Mouse (Mus musculus) c-Kit-positive CD71-negative TER-119-negative erythroid progenitor cells, embryonic 14.5 days (primary cell): ENCODE results near the gene Hspb8.

Experiments used
- DNase-seq: peaks from one replicate; pipeline ENCODE4 v3.0.0-alpha.2; 2013; ENCODE audit warnings: low read depth

Gene Hspb8

DNA sequence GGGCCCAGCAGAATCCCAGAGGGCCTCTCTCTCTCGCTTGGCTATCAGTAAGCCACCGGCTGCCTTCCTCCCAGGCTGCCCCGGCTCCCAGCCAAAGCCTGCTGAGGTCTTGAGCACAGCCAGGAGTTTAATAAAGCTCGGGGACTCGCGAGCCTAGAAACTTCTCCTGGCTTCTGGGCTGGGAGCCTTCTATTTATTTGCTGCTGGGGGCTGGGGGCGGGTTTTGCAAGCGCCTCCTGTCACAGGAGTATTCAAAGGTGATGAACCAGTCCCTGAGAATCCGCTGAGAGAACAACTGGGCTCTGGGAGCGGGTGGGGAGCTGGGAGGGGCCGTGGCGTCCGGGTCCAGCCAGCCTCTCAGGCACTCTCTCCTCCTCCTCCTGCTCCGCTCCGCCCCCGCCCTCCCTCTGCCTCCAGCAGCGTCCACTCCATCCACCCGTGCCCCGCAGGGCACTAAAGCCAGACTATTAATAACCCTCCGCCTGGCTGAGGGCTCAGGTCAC is at the start of gene Hspb8:
Gene Hspb8, minus strand, starts transcription at position 166 of the 503 bp plus-strand sequence.
- no peak for DNase-seq

DNA sequence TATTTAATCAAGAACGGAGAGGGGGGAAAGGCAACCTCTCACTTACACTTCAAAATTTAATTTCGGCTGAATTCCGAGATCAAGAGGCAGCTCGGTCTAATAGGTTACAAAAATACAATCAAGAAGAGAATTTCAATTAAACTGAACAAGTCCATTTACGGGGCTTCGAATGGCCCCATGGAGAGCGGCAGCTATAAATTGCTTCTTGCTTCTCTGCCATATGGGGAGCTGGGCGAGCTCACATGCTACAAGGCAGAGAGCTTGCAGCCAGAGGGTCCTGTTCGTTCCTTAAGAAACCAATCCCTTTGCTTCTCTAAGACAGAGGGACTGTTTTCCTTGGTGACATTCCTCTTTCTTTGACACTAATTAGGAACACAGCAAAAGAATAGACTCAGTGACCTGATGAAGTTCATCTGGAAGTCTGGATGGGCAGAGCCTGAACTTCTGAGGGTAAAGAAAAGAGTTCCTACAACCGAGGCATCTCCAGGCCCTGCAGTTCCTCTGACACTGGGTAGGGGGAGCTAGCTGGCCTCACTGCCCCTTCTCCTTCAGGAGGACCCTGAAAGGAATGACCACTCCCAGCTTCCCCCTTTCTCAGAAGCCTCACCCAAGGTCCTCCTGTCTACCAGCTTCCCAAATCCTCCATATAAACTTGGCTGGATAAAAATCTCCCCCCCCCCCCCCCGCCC is 38.8 kb upstream of the Hspb8 start:
- no peak for DNase-seq

- no peak for DNase-seq
Measured at GRCm38 (mm10) chr5:116459970-116460369, 37.3 kb upstream of the Hspb8 start.

- no peak for DNase-seq
Measured at GRCm38 (mm10) chr5:116457791-116458190, 35.1 kb upstream of the Hspb8 start.

GRCm38 (mm10) chr5:116456796-116457515 is 34.3 kb upstream of the Hspb8 start:
- no peak for DNase-seq

GRCm38 (mm10) chr5:116453401-116453851 is 30.8 kb upstream of the Hspb8 start:
- DNase-seq, result no peak

- no peak for DNase-seq
Measured at GRCm38 (mm10) chr5:116450901-116451300, 28.2 kb upstream of the Hspb8 start.

DNA sequence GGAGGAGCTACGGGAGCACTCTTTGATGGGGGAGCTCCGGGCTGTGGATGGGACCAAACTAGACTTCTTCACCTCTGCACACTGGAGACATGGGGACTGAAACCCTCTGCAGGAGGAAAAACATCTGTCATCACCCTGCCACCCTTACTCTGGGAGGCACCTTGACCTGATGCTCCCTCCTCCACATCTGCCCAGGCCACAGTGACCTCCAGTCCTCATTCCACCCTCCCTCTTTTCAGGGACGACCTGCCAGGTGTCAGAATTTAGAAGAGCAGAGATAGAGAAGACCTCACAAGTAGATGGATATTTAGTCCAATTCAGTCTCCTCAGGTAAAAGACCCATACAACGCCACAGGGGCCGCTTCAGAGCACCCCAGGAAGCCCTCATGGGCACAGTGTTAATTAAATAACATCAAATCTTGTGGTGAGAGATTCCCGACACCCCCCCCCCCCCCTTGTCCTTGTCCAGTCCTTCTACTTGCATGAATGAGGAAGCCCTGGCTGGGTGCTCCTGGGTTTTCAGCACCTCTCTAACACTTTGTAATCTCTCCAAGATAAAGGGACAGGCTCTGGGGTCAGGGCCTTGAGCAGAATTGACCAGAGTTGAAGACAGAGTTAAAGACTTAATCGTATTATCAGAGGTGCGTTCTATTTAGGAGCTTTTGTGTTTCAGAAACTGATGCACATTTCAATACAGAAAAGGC is 27.0 kb upstream of the Hspb8 start:
- DNase-seq, result no peak

- no peak for DNase-seq
Measured at GRCm38 (mm10) chr5:116448409-116449191, 25.9 kb upstream of the Hspb8 start.

- DNase-seq, result no peak
Measured at GRCm38 (mm10) chr5:116447821-116448350, 25.2 kb upstream of the Hspb8 start.

DNA sequence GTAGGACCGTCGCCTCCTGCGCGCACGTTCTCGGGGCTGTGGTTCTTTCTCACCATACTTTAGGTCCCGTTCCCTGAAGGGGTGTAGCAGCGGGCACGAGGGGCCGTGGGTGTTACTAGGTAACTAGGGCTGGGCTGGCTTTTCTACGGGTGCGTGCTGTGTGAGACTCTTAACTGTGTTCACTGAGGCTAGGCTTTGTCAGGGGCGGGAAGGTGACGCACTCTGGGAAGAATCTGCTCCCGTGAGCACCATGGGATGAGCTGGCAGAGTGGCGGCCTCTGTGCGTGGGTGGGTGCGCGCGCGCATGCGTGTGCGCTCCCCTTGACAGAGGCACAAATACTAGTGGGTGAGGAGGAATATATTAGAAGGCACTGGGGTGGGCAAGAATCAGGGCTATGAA is 23.9 kb upstream of the Hspb8 start:
- no peak for DNase-seq

DNA sequence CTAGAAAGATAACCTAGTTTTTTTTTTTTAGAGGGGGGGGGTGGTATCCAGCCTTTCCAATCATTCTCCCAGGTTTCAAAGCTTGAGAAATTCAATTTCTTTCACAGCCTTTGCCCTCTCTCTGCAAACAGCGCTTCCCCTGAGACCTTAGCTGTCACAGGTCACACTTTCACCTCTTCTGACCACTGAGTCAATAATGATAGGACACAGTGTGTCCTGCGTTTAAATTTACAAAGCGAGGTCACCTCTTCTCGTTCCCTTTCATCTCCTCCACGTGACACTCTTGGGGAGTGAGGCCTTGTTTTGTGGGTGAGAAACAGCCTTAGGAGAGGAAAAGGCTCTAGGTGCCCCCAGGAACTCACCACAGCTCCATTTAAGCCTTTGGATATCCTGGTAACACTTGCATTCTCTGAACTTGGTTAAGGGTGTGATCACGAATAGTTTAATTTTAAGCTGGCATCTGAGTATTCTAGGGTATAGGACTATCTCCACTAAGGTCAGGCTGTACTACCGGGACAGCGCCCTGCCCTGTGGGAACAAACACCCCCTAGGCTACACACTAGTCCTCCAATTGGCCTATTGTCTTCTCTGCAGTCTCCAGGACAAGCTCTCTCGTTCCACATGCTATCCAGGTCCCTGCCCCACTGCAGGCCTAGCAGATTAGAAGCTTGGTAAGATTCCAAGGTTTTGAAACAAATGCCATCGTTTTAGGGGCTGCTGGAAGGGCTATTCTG is 23.1 kb upstream of the Hspb8 start:
- DNase-seq, result no peak

GRCm38 (mm10) chr5:116444517-116444916 is 21.9 kb upstream of the Hspb8 start:
- no peak for DNase-seq

DNA sequence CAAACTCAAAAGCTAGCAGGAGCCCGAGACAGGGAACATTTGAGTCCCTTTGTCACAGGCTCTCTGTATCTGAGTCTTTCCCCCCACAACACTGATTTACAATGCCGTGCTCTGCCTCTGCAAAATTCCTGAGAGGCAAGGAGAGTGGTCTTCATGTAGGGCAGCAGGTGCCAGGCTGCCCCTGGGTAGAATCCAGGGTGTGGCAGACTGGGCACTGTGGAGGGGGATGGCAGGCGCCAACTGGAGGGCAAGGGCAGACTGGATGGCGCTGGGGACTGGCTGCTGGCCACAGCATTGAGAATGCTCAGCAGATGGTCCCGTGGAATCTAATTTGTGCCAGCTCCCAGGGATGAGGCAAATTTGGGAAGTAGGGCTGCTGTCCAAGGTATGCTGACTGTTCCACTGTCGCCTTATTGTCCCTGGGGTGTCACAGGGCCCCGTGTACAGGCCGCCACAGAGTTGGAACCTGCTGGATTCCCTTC is 20.8 kb upstream of the Hspb8 start:
- no peak for DNase-seq

- DNase-seq, result no peak
Measured at GRCm38 (mm10) chr5:116442697-116443458, 20.2 kb upstream of the Hspb8 start.

DNA sequence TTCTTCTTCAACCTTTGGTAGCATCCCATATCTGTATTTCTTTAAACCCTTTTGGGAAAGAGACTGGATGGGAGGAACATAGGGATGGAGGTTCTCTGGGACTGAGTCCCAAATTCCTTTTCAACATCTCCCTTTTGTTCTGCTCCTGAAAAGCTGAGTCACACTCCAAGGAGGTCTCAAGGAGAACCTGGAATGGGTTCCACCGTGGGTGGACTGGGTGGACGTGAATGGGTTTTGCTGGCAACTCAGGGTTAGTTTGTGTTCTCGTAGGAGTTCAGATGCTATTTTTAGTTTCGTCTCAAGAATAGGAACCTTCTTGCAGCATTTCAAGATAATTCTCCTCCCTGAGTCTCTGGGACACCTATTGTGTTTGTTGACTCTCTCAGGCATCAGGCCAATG is 17.6 kb upstream of the Hspb8 start:
- no peak for DNase-seq

DNA sequence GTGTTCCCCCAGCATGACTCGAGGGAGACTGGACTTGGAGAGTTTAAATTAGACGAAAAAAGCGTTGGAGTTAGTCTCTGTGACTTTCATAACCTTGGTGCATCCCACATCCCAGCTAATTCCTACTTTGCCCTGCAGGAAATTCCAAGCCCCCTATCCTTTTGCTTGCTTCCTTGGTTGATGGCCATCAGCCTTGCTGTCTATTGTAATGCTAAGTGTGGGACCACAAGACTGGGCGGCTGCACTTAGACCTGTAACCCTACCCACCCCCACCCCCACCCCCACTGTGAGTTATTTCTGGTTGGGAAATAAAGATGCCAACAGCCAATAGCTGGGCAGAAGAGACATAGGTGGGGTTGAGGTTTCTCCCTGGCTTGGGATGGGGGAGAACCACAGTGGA is 15.7 kb upstream of the Hspb8 start:
- no peak for DNase-seq

DNA sequence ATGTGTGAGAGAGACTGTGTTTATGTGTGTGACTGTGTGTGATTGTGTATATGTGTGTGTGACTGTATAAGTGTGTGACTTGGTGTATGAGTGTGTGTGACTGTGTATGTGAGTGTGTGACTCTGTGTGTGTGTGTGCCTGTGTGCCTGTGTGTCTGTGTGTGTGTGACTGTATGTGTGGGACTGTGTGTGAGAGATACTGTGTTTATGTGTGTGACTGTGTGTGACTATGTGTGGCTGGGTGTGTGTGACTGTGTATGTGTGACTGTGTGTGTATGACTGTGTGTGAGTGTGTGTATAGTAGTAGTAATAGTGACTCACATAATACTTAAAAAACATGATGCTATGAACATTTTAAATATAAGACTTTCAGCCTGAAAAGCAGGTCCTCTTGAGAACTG is 13.5 kb upstream of the Hspb8 start:
- no peak for DNase-seq

DNA sequence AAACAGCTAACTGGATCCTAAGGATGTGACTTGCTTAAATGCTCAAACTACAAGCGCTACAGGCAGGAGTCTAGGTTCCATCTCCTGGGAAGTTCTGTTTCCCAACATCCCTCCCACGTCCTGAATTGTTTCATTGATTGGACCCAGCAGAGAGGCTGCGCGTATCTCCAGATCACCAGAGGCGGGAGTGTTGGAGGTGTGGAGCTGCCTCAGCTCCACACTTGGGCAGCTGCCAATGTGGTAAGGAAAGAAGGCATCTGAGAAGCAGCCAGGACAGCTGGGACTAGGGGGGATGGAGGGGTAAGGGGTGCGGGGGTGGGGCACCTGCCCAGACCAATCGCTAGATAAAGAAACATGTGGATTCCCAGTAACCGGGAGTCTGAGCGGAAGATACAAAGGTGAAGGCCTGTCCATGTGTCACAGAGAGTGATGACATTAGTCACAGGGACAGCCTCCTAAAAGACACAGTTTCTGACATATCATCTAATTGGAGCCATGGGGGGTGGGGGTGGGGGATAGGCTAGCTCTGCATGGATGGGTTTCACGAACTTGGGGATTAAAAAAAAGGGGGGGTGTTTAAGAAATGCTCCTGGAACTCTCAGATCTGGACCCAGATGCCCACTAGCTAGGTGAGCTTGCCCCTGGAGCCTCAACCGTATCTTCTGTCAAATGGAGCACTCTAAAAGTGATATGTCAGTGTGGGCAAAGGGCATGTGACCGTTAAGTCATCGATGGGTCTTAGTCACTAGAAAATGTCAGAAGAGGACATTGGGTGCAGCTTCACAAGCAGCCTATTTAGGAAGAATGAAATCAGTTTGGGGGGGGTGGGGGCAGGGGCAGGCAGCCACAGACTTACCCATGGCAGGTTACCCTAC is 12.5 kb upstream of the Hspb8 start:
- no peak for DNase-seq
